8 mouse cellular contexts compared by ENCODE assay signal in the genomic region with DNA sequence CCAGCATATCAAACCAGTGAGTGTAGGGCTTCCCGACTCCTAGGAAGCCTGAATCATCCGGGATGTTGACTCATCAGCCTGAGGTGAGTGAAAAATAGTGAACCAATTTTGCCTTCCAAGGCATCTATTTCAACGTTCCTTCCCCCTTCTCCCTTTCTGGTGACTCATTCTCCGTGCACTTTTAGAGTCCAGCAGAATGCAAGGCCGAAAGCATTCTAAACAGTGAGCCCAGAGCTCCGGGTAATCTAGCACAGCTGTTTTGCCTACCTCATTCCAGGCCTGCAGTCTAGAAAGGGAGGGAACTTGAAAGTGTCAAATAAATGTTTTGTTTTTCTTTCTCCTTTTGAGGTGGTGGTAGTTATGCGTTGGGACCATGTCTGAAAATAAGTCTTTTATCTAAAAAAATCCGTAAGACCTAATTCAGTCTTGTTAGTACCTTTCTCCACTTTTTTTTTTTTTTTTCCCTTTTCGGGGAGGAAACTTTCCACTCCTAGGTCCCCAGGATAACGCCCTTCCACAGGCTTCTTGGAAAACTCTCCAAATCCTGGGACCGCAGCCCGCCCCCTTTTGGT. TPM values are rescaled to one million over a fixed set of nuclear protein-coding genes. Genes with fewer than 3 reads are reported as not detected.
DNase-seq lines count a peak whose midpoint lies in the region; ATAC-seq and TF ChIP-seq lines count a peak whose summit lies in the region.

No protein-coding gene starts in this region.

- H3K4me1 ChIP-seq in E14TG2a.4 (replicated peaks; ENCODE audit: low read depth, low read length), result peaks cover 51% of the 10 kb centered on the region
- H3K4me1 ChIP-seq in heart, adult 2 months (ENCODE audit: control insufficient read depth, insufficient read depth, low read length), result peaks cover 3% of the 10 kb centered on the region
- H3K4me1 ChIP-seq in kidney, adult 2 months (ENCODE audit: control insufficient read depth, insufficient read depth, low read length), result no peaks in the 10 kb centered on the region
- 0 out of 2 replicates have a peak, but pooled peaks cover 7% of the 10 kb centered on the region for H3K4me1 ChIP-seq in stomach, embryonic 16.5 days (ENCODE audit: control insufficient read depth, insufficient read depth, low read length)

- peak overlapping the region; percentile 65 for H3K4me3 ChIP-seq in E14TG2a.4 (replicated peaks; ENCODE audit: low read length)
- H3K4me3 ChIP-seq in heart, adult 2 months, result peak overlapping the region; percentile 23
- no peak overlapping the region for H3K4me3 ChIP-seq in kidney, adult 2 months (ENCODE audit: insufficient read depth, low read depth, low read length)
- H3K4me3 ChIP-seq in stomach, embryonic 16.5 days (replicated peaks; ENCODE audit: low read length), result peak overlapping the region; percentile 19

- H3K9me3 ChIP-seq in E14TG2a.4 (ENCODE audit: low read length), result no peaks in the 10 kb centered on the region
- H3K9me3 ChIP-seq in stomach, embryonic 16.5 days (replicated peaks; ENCODE audit: control insufficient read depth, low read length), result no peaks in the 10 kb centered on the region

- peak overlapping the region; percentile 86 for H3K27ac ChIP-seq in heart, adult 2 months
- H3K27ac ChIP-seq in kidney, adult 2 months (ENCODE audit: insufficient read depth, low read depth, low read length), result peak overlapping the region; percentile 5; the same call in 1 of the 2 replicates
- peak overlapping the region; percentile 77 for H3K27ac ChIP-seq in stomach, embryonic 16.5 days (ENCODE audit: low read length)

- 0 out of 2 replicates have a peak, but pooled peaks have one; percentile 31 for TF ChIP-seq EP300 in heart, adult 2 months (IDR thresholded peaks at IDR 0.05; ENCODE audit: insufficient read depth, low read depth, low read length)

- no peak for ATAC-seq in stomach, embryonic 16.5 days (ENCODE audit: insufficient read depth, low FRiP score)

- 5% methylated on average over 12 of the region's 12 CpGs for WGBS in heart, adult 2 months
- 13% methylated on average over 12 of the region's 12 CpGs for WGBS in kidney, adult 2 months
- 12% methylated on average over 12 of the region's 12 CpGs for WGBS in stomach, embryonic 16.5 days

- no peaks in the 10 kb centered on the region for H3K27me3 ChIP-seq in E14TG2a.4 (ENCODE audit: insufficient read depth, low read length)
- no peaks in the 10 kb centered on the region for H3K27me3 ChIP-seq in heart, adult 2 months (ENCODE audit: control insufficient read depth, insufficient read depth, low read length)
- no peaks in the 10 kb centered on the region for H3K27me3 ChIP-seq in kidney, adult 2 months (replicated peaks; ENCODE audit: control insufficient read depth, insufficient read depth, low read length)
- no peaks in the 10 kb centered on the region for H3K27me3 ChIP-seq in stomach, embryonic 16.5 days (ENCODE audit: control insufficient read depth, insufficient read depth, low read length)

- H3K4me2 ChIP-seq in stomach, embryonic 16.5 days (ENCODE audit: low read depth, low read length), result peak overlapping the region; percentile 47

- TF ChIP-seq POLR2A in heart, adult 2 months (IDR thresholded peaks at IDR 0.05; ENCODE audit: insufficient read depth, low read depth, low read length), result no peak
- TF ChIP-seq POLR2A in kidney, adult 2 months (IDR thresholded peaks at IDR 0.05; ENCODE audit: low read depth, low read length), result no peak

- intact Hi-C loops in heart, adult 2 months (cut with DNase I), result loop anchor here (5.0 to 10.0 kb wide), 3 partner anchors 115 to 425 kb away; partner anchors contain the start of gene Ccdc88a

- no peaks in the 10 kb centered on the region for H3K79me2 ChIP-seq in heart, adult 2 months (replicated peaks; ENCODE audit: control insufficient read depth, insufficient read depth, low read length)

- peak overlapping the region; percentile 41 for H3K9ac ChIP-seq in heart, adult 2 months (ENCODE audit: low read depth, low read length)
- no peak overlapping the region for H3K9ac ChIP-seq in stomach, embryonic 16.5 days (ENCODE audit: low read length)

- H3K36me3 ChIP-seq in E14TG2a.4 (ENCODE audit: insufficient read depth, low read length), result peaks cover 20% of the 10 kb centered on the region
- peaks cover 2% of the 10 kb centered on the region; the same call in 1 of the 2 replicates for H3K36me3 ChIP-seq in heart, adult 2 months (ENCODE audit: control insufficient read depth, insufficient read depth, low read length)
- H3K36me3 ChIP-seq in kidney, adult 2 months (ENCODE audit: control insufficient read depth, insufficient read depth, low read length), result no peaks in the 10 kb centered on the region
- no peaks in the 10 kb centered on the region for H3K36me3 ChIP-seq in stomach, embryonic 16.5 days (ENCODE audit: control insufficient read depth, insufficient read depth, low read length)

- TF ChIP-seq CTCF in E14TG2a.4 (conservative IDR thresholded peaks at IDR 0.05; ENCODE audit: low read length), result peak; percentile 28; the same call in 1 of the 2 replicates
- peak; percentile 77; the same call in 1 of the 2 replicates for TF ChIP-seq CTCF in heart, adult 2 months (IDR thresholded peaks at IDR 0.05)
- peak; percentile 52 for TF ChIP-seq CTCF in kidney, adult 2 months (conservative IDR thresholded peaks at IDR 0.05; ENCODE audit: insufficient read depth, insufficient read length, low read depth, low read length)

- peak; percentile 79 for DNase-seq in 3134 (ENCODE audit: extremely low read depth, insufficient read length, low spot score)
- peak; percentile 8 to 13 for DNase-seq in cerebellum, postnatal 25 days
- DNase-seq in heart, adult 2 months, result peak; percentile 35 to 45
- no peak for DNase-seq in kidney, adult 2 months
- peak; percentile 31 for DNase-seq in lung, postnatal 10 days
- DNase-seq in spleen, adult 18-20 months, result no peak

RNA-seq across cellular contexts. Expression of gene Rtn4, which starts 0.6 kb away (rescaled TPM):
- 10 to 100 TPM; 82.5 to 85.3 TPM for total RNA-seq in heart, adult 2 months (2021)
- polyA plus RNA-seq in heart, adult 2 months (2012; rRNA removed), result 31.1 and 51.5 TPM in 2 replicates
- 56.1 and 72.2 TPM in 2 replicates for polyA plus RNA-seq in kidney, adult 2 months (2012; rRNA removed)
- 36.6 and 51.7 TPM in 2 replicates for polyA plus RNA-seq in stomach, embryonic 16.5 days (2015; fragmentation: Nextera tagmentation; extraction: Ambion mirVana)

Comparison
In these comparisons a context has a peak if more than half of its experiments do, and no peak if none do; other contexts are left out.
1. DNase-seq: peak in 3134 (single experiment), cerebellum, postnatal 25 days (2 of 2), heart, adult 2 months (2 of 2) and lung, postnatal 10 days (single experiment); none in kidney, adult 2 months (single experiment) and spleen, adult 18-20 months (0 of 2).
2. H3K27ac ChIP-seq: peak in every context shown above with its lines; median percentile 86 in heart, adult 2 months; 77 in stomach, embryonic 16.5 days; 5 in kidney, adult 2 months.
3. Peak in every context shown above with its lines, with median percentiles within 50 percentile points of each other: CTCF ChIP-seq.